Mouse (Mus musculus) lung, postnatal 0 days (tissue): Measurements from ENCODE around the gene 2010003K11Rik. TPM values are rescaled to one million over a fixed set of nuclear protein-coding genes. Genes with fewer than 3 reads are reported as not detected.

ENCODE experiments used
- ATAC-seq: fragments of 200-750 bp; cut with Nextera tagmentation; 2 replicates; pipeline ENCODE4 v1.8.0; 2017; ENCODE audit warnings: moderate library complexity
- DNase-seq: peaks from one replicate; pipeline ENCODE4 v3.0.0-alpha.2; 2016; ENCODE audit warnings: low spot score
- H3K27ac ChIP-seq: fragments of 300-500 bp; sonication (generic); 2 replicates; pipeline ENCODE4 v1.5.1; 2014; ENCODE audit warnings: antibody characterized with exemption, mild to moderate bottlenecking, low read length, mixed read lengths
- H3K27me3 ChIP-seq: fragments of 300-500 bp; sonication (generic); replicated peaks from 2 replicates; pipeline ENCODE4 v1.6.1; 2014; ENCODE audit warnings: low read length, mixed read lengths; ENCODE audit not compliant: insufficient read depth
- H3K36me3 ChIP-seq: fragments of 300-500 bp; sonication (generic); 2 replicates; pipeline ENCODE4 v1.6.1; 2014; ENCODE audit warnings: low read length, mixed read lengths; ENCODE audit not compliant: insufficient read depth
- H3K4me1 ChIP-seq: fragments of 300-500 bp; sonication (generic); 2 replicates; pipeline ENCODE4 v1.6.1; 2014; ENCODE audit warnings: antibody characterized with exemption, low read depth, low read length, mixed read lengths; ENCODE audit not compliant: insufficient read depth
- H3K4me2 ChIP-seq: fragments of 300-500 bp; sonication (generic); replicated peaks from 2 replicates; pipeline ENCODE4 v1.6.1; 2014; ENCODE audit warnings: low read depth, mild to moderate bottlenecking, low read length, moderate library complexity, mixed read lengths
- H3K4me3 ChIP-seq: fragments of 300-500 bp; sonication (generic); 2 replicates; pipeline ENCODE4 v1.5.1; 2014; ENCODE audit warnings: low read depth, low read length
- H3K9ac ChIP-seq: fragments of 300-500 bp; sonication (generic); replicated peaks from 2 replicates; pipeline ENCODE4 v1.6.1; 2014; ENCODE audit warnings: low read depth, mild to moderate bottlenecking
- H3K9me3 ChIP-seq: fragments of 300-500 bp; sonication (generic); 2 replicates; pipeline ENCODE4 v1.6.1; 2016; ENCODE audit warnings: low read length, mixed read lengths
- CTCF ChIP-seq: IDR thresholded peaks from 2 replicates; pipeline ENCODE4 v1.5.1; 2016; ENCODE audit warnings: antibody characterized with exemption, mild to moderate bottlenecking
- EP300 ChIP-seq: IDR thresholded peaks from 2 replicates; pipeline ENCODE4 v1.6.1; 2016; ENCODE audit warnings: antibody characterized with exemption, mild to moderate bottlenecking, control low read depth
- WGBS: fragments of 180-500 bp; shearing (Covaris S2); extraction: QIAGEN DNeasy Blood & Tissue Kit; methylation state at CpG from one replicate; pipeline ENCODE4 v1.1.7; 2014; 5-methylcytosine and 5-hydroxymethylcytosine counted together
- polyA plus RNA-seq: library from polyadenylated mRNA; unstranded; fragments of >200 nt; fragmentation: Nextera tagmentation; extraction: Ambion mirVana; gene quantifications from 2 replicates; pipeline ENCODE4 v1.2.1, GENCODE M21; 2015

2010003K11Rik gene
- polyA plus RNA-seq, 1 experiment from 2014 or later = 0.20 TPM

DNA sequence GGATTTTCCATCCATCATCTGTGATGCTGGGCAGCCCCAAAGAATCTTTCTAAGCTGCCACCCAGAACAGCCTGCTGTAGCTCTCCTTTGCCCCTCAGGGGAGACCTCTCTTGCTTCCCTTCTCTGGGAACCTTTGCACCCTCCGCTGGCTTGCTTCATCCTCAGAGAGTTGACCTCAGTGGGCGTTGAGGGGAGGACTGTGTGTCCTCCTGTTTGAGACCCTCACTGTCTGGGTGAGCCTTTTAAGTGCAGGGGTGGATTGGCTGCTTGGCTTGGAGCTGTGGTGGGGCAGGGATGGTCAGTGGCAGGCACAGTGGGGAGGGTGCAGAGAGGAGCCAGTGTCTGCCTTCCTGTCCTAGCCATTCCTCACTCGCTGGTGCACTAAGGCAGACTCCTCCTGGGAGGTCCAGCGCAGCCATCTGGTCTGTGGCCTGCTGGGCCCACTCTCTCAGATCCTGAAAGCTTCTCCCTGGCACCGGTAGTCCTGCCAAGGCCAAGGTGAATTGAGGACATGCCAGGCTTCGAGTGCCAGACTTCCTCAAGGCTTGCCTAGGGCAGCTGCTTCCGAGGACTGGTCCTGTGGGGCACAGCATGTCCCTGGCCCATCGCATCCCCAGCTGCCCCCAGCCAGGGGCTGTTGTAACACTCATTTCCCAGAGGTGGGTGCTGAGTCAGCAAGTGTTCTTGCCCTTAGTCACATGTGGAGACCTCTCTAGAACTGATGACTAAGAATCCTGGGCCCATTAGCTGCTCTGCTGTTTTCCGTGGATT, 5.7 kb downstream of the 2010003K11Rik start:
- no peak overlapping the region for H3K27ac ChIP-seq
- H3K4me2 ChIP-seq = no peak overlapping the region
- DNase-seq (no peak), ATAC-seq (0 out of 2 replicates have a peak, but pooled peaks have one; percentile 5)
- no peaks in the 10 kb centered on the region for H3K36me3 ChIP-seq
- no peaks in the 10 kb centered on the region for H3K9me3 ChIP-seq
- no peak for TF ChIP-seq CTCF
- no peaks in the 10 kb centered on the region for H3K4me1 ChIP-seq
- H3K4me3 ChIP-seq = no peak overlapping the region
- WGBS = 61% methylated on average over 9 of the region's 9 CpGs
- no peak overlapping the region for H3K9ac ChIP-seq
- H3K27me3 ChIP-seq = no peaks in the 10 kb centered on the region

DNA sequence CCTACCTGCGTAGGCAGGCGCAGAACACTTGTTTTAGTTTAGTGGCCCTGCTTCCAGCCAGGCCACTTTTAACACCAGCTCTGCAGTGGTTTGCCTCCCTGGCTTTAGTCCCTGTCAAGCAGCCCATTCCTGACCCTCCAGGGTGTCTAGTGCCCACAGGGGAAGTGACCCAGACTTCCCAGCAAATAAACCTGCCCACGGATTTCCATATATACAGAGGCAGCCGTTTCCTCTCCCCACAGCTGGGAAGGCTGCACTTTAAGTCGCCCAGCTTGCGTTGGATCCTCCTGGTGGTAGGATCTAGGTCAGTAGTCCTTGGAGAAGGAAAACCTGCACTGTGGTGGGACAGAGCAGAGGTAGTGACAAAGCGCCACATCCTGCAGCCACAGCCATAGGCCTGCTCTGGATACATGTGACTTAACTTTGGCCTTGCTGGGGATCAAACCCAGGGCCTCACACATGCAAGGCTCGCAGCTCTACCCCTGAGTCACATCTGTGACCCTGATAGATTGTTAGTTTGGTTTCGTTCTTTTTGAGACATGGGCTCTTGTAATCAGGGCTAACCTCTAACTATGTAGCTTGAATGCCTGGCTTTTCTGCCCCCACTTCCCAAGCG, 7.2 kb downstream of the 2010003K11Rik start:
- Histone ChIP-seq H3K27me3 (no peaks in the 10 kb centered on the region), H3K4me1 (no peaks in the 10 kb centered on the region), H3K27ac (no peak overlapping the region; the same call in 1 of the 2 replicates), H3K9me3 (no peaks in the 10 kb centered on the region), H3K36me3 (no peaks in the 10 kb centered on the region), H3K4me2 (no peak overlapping the region), H3K9ac (no peak overlapping the region), H3K4me3 (no peak overlapping the region)
- WGBS = 45% methylated on average over 10 of the region's 10 CpGs
- DNase-seq (no peak), ATAC-seq (peak; percentile 52)
- TF ChIP-seq EP300 (no peak), CTCF (peak; percentile 43)

DNA sequence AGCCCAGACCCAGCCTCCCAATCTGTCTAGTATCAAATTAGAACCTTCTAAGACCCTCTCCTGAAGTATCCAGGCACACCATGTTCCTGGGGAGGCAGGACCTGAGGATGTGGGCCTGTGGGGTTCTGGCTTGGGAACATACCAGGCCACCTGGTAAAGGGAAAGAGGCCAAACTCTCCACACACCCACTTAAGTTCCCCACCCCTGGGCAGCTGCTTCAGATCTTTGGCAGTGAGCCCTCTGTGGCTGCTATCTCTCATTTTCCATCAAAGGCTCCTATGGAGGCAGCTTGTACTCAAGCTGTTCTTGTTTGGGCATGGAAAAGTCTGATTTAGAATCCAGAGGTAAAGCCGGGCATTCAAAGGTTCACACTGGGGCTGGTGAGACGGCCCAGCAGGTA, 10.5 kb downstream of the 2010003K11Rik start:
- Histone ChIP-seq H3K9ac (no peak overlapping the region), H3K27ac (no peak overlapping the region), H3K27me3 (no peaks in the 10 kb centered on the region), H3K4me1 (no peaks in the 10 kb centered on the region), H3K4me2 (no peak overlapping the region), H3K36me3 (no peaks in the 10 kb centered on the region), H3K9me3 (no peaks in the 10 kb centered on the region), H3K4me3 (no peak overlapping the region)
- ATAC-seq = peak; percentile 66
- TF ChIP-seq CTCF (no peak), EP300 (no peak)
- 32% methylated on average over 2 of the region's 2 CpGs for whole genome bisulfite sequencing
- peak; percentile 22 for DNase-seq

DNA sequence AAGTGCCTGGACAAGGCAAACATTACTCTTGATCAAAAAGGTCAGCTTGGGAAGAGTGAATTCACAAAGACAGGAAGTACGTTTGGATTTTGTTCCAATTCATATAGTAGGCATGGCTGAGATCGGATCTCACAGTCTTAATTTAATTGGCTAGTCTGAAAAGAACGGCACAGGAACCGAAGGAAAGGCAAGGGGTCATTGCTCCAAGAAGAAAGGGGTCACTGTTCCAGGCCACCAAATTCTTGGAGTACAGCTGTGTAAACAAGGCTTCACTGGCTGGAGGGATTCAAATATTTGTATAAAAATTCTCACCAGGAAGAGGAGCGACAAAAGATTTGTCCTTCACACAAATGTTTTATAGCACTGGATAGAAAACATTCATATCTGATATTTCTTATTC, 13.4 kb downstream of the 2010003K11Rik start:
- TF ChIP-seq EP300 (no peak), CTCF (no peak)
- no peak overlapping the region for H3K9ac ChIP-seq
- H3K27ac ChIP-seq = no peak overlapping the region

DNA sequence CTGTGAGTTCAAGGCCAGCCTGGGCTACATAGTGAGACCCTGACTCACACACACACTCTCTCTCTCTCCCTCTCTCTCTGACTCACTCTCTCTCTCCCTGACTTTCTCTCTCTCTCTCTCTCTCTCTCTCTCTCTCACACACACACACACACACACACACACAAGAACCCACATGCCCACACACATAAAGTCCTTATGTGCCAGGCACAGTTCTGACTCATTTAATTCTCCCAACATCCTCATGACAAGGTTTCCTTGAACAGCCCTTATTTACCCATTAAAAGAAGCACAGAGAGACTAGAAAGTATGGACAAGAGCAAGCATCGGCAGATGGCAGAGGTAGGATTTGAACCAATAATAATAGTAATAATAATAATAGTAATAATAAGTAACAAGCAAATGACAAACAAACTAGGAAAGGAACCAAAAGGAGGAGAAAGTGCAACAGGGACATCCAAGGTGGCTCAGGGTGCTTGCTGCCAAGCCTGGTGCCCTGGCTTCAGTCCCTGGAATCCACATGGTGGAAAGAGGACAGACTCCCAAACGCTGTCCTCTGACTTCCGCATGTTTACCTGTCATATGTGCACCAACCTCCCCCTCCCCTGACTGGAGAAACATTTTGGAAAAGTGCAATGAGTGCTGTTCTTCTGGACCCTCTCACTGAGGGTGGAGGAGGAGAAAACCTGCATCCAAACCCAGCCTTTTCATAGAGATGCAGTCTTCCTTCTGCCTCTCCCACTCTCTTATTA, 16.1 kb downstream of the 2010003K11Rik start:
- no peak overlapping the region for H3K4me2 ChIP-seq
- no peak overlapping the region for H3K27ac ChIP-seq
- WGBS = 82% methylated on average over 3 of the region's 3 CpGs
- no peak for DNase-seq
- no peak for ATAC-seq
- no peaks in the 10 kb centered on the region for H3K4me1 ChIP-seq
- no peaks in the 10 kb centered on the region for H3K36me3 ChIP-seq
- TF ChIP-seq CTCF (no peak), EP300 (no peak)
- no peaks in the 10 kb centered on the region for H3K9me3 ChIP-seq
- no peak overlapping the region for H3K4me3 ChIP-seq
- no peak overlapping the region for H3K9ac ChIP-seq
- no peaks in the 10 kb centered on the region for H3K27me3 ChIP-seq

More for the DNA sequence above, 13.4 kb downstream of the 2010003K11Rik start:
- WGBS = 13% methylated on average over 5 of the region's 5 CpGs
- no peaks in the 10 kb centered on the region for H3K27me3 ChIP-seq
- no peak for DNase-seq
- no peaks in the 10 kb centered on the region for H3K4me1 ChIP-seq
- H3K4me2 ChIP-seq = no peak overlapping the region
- H3K4me3 ChIP-seq = no peak overlapping the region
- no peak for ATAC-seq
- no peaks in the 10 kb centered on the region for H3K36me3 ChIP-seq
- no peaks in the 10 kb centered on the region for H3K9me3 ChIP-seq

DNA sequence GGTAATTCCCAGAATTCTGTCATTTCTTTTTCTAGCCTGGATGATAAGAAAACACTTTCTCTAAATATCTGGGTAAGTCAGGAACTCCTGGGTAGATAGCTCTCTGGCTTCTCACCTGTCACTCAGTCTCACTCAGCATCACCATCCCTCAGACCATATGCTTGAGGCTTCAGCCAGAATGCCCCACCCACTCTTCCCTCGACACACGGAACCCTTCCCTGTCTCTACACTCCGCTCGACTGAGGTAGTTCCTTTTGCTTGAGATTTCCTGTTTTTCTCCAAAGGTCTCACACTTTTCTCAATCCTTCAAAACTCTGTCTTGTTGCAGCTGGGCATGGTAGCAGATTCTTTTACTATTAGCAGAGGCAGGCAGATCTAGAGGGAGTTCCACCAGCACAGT, 17.1 kb downstream of the 2010003K11Rik start:
- Histone ChIP-seq H3K27ac (no peak overlapping the region), H3K9ac (no peak overlapping the region), H3K4me3 (no peak overlapping the region), H3K27me3 (peaks cover 8% of the 10 kb centered on the region; the same call in 1 of the 2 replicates), H3K9me3 (no peaks in the 10 kb centered on the region), H3K4me1 (peaks cover 4% of the 10 kb centered on the region; the same call in 1 of the 2 replicates), H3K4me2 (no peak overlapping the region), H3K36me3 (no peaks in the 10 kb centered on the region)
- no peak for TF ChIP-seq CTCF
- no peak for TF ChIP-seq EP300
- ATAC-seq (no peak), DNase-seq (no peak)
- 17% methylated on average over 4 of the region's 4 CpGs for WGBS
